Mouse (Mus musculus) brain, embryonic 14.5 days (tissue): Measurements from ENCODE around the gene 4921507P07Rik.
A peak's percentile ranks its signal among the peaks of the same experiment; 100 is the strongest.

ENCODE experiments used
- CTCF ChIP-seq: fragments of 200-500 bp; IDR thresholded peaks from 2 replicates; pipeline ENCODE4 v1.5.1; 2012; ENCODE audit warnings: inconsistent platforms, mild to moderate bottlenecking, moderate library complexity, borderline replicate concordance; ENCODE audit not compliant: insufficient read depth, insufficient read length; ENCODE audit errors: extremely low read depth
- POLR2A ChIP-seq: fragments of 200-500 bp; IDR thresholded peaks from 2 replicates; pipeline ENCODE4 v1.6.1; 2012; ENCODE audit warnings: mild to moderate bottlenecking, inconsistent platforms, borderline replicate concordance; ENCODE audit not compliant: poor library complexity, insufficient read depth, insufficient read length, severe bottlenecking; ENCODE audit errors: extremely low read depth

- TF ChIP-seq POLR2A, result no peak
- peak; percentile 82 for TF ChIP-seq CTCF
Measured at GRCm38 (mm10) chr6:50526597-50527024, 69.8 kb downstream of the 4921507P07Rik start.
